Mouse (Mus musculus) intestine, embryonic 14.5 days (tissue): ENCODE measurements at regions not wholly inside any gene's neighbourhood (a gene's known extent, or its start where the extent isn't known, plus 50 kb on each side); places are given as distances from the start of the nearest gene placed in this dataset.

Experiments
- ATAC-seq: fragments of 200-750 bp; cut with Nextera tagmentation; replicated peaks from 2 replicates; pipeline ENCODE4 v1.8.0; 2017; ENCODE audit warnings: low read depth, moderate number of reproducible peaks, moderate TSS enrichment, moderate library complexity; ENCODE audit not compliant: low FRiP score, low TSS enrichment
- DNase-seq: peaks from one replicate; pipeline ENCODE4 v3.0.0-alpha.2; 2018; ENCODE audit warnings: low spot score
- H3K27ac ChIP-seq: fragments of 300-500 bp; sonication (generic); 2 replicates; pipeline ENCODE4 v1.5.1; 2014; ENCODE audit warnings: low read depth, mild to moderate bottlenecking, control low read depth
- H3K27me3 ChIP-seq: fragments of 300-500 bp; sonication (generic); replicated peaks from 2 replicates; pipeline ENCODE4 v1.6.1; 2014; ENCODE audit warnings: low read length, control low read depth; ENCODE audit not compliant: control insufficient read depth, insufficient read depth
- H3K36me3 ChIP-seq: fragments of 300-500 bp; sonication (generic); 2 replicates; pipeline ENCODE4 v1.6.1; 2014; ENCODE audit warnings: low read length, control low read depth; ENCODE audit not compliant: control insufficient read depth, insufficient read depth
- H3K4me1 ChIP-seq: fragments of 300-500 bp; sonication (generic); replicated peaks from 2 replicates; pipeline ENCODE4 v1.6.1; 2014; ENCODE audit warnings: low read length, control low read depth, mixed read lengths; ENCODE audit not compliant: control insufficient read depth, insufficient read depth
- H3K4me2 ChIP-seq: fragments of 300-500 bp; sonication (generic); 2 replicates; pipeline ENCODE4 v1.6.1; 2014; ENCODE audit warnings: low read length
- H3K4me3 ChIP-seq: fragments of 300-500 bp; sonication (generic); 2 replicates; pipeline ENCODE4 v1.5.1; 2014; ENCODE audit warnings: low read depth, low read length, control low read depth, mixed read lengths
- H3K9ac ChIP-seq: fragments of 300-500 bp; sonication (generic); 2 replicates; pipeline ENCODE4 v1.6.1; 2014; ENCODE audit warnings: mild to moderate bottlenecking, low read length
- H3K9me3 ChIP-seq: fragments of 300-500 bp; sonication (generic); 2 replicates; pipeline ENCODE4 v1.6.1; 2016; ENCODE audit warnings: low read length, control low read depth; ENCODE audit not compliant: control insufficient read depth
- WGBS: fragments of 180-500 bp; shearing (Covaris S2); extraction: QIAGEN DNeasy Blood & Tissue Kit; methylation state at CpG from one replicate; pipeline ENCODE4 v1.1.7; 2014; 5-methylcytosine and 5-hydroxymethylcytosine counted together

DNA sequence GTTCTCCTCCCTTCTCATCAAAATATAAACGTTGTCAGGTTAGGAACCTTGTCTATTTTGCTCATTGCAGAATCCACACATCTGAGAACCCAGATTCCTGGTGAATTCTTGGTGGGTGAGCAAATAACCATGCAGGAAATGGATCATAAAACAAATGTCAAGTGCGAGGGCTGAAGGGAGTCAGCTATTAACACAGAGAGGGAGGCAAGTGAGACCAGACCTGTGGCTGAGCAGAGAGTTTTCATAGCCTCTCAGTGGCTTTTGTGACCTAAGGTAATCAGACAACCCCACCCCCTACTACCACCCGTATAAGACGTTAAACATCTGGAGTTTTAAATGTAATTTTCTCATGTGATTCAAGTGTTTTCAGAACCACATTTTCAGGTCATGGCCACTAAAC, 212.7 kb upstream of the Fn1 start:
- Histone ChIP-seq H3K4me2 (no peak overlapping the region), H3K36me3 (no peaks in the 10 kb centered on the region), H3K27ac (no peak overlapping the region), H3K9ac (no peak overlapping the region), H3K4me1 (peaks cover 10% of the 10 kb centered on the region; the same call in 1 of the 2 replicates), H3K27me3 (no peaks in the 10 kb centered on the region), H3K9me3 (peaks cover 3% of the 10 kb centered on the region; the same call in 1 of the 2 replicates), H3K4me3 (no peak overlapping the region)
- WGBS = 23% methylated on average over 4 of the region's 4 CpGs
- no peak for ATAC-seq
- no peak for DNase-seq

DNA sequence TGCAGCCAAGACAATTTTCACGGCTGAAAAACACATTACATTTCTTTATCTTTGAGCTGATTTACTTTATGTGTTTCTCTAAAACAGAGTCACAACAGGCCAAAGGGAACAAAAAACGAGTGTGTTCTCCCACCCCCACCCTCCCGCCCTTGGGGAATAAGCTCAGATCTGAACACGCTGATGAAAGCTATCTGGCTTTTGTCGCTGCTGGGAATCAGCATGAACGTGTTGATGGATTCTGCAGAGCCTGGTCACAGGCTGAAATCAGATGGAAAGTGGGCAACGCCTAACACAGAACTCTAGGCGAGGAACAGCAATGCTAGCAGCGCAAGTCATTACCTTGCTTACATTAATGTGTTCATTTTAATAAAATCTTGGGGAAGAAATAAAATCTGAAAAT, 211.7 kb upstream of the Fn1 start:
- no peaks in the 10 kb centered on the region; the same call in 1 of the 2 replicates for H3K9me3 ChIP-seq
- H3K4me2 ChIP-seq = no peak overlapping the region
- WGBS = 63% methylated on average over 9 of the region's 9 CpGs
- H3K9ac ChIP-seq = no peak overlapping the region
- no peak for ATAC-seq
- DNase-seq = no peak
- H3K4me1 ChIP-seq = peaks cover 10% of the 10 kb centered on the region; the same call in 1 of the 2 replicates
- no peaks in the 10 kb centered on the region for H3K27me3 ChIP-seq
- H3K4me3 ChIP-seq = no peak overlapping the region
- H3K36me3 ChIP-seq = no peaks in the 10 kb centered on the region
- H3K27ac ChIP-seq = no peak overlapping the region

DNA sequence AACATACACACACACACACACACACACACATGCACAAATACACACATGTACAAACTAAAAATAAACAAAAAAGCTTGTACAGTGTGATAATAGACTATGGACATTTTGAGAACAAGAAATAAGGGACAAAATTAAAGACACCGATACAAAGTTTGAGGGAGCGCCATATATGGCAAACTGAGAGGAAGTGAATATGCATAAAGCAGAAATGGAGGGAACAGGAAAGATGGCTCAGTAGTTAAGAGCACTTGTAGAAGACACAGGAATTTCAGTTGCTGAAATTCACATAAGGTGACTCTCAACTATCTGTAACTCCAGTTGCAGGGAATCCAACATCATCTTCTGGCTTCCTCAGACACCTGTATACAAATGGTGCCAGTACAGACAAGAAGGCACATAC, 200.2 kb upstream of the Fn1 start:
- WGBS = 94% methylated on average over 2 of the region's 2 CpGs
- Histone ChIP-seq H3K4me3 (no peak overlapping the region), H3K4me2 (no peak overlapping the region), H3K9me3 (no peaks in the 10 kb centered on the region), H3K27ac (no peak overlapping the region), H3K27me3 (no peaks in the 10 kb centered on the region), H3K9ac (no peak overlapping the region), H3K36me3 (no peaks in the 10 kb centered on the region), H3K4me1 (no peaks in the 10 kb centered on the region)
- ATAC-seq (no peak), DNase-seq (no peak)

DNA sequence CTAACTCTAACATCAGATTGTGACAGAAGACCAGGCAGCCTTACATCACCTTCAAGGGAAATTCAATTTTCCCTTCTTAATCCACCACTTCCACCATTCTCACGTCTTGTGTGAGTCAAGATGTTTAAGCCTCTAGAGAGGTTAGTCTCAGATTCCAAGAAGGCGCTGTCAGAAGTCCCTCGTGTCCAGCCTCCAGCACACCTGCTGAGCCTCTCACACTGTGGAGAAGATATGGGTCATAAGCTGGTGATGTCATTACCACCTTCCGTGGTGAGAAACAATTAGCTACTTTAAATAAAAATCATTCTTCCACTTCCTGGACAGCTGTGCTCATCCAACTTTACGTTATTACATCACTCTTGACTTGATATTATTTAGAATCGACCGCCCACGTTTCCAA, 198.3 kb upstream of the Fn1 start:
- 61% methylated on average over 8 of the region's 8 CpGs for WGBS
- no peaks in the 10 kb centered on the region for H3K9me3 ChIP-seq
- H3K4me1 ChIP-seq = no peaks in the 10 kb centered on the region
- no peaks in the 10 kb centered on the region for H3K36me3 ChIP-seq
- ATAC-seq (no peak), DNase-seq (no peak)
- no peak overlapping the region for H3K9ac ChIP-seq
- H3K4me2 ChIP-seq = no peak overlapping the region
- no peak overlapping the region for H3K4me3 ChIP-seq
- no peaks in the 10 kb centered on the region for H3K27me3 ChIP-seq
- no peak overlapping the region for H3K27ac ChIP-seq

DNA sequence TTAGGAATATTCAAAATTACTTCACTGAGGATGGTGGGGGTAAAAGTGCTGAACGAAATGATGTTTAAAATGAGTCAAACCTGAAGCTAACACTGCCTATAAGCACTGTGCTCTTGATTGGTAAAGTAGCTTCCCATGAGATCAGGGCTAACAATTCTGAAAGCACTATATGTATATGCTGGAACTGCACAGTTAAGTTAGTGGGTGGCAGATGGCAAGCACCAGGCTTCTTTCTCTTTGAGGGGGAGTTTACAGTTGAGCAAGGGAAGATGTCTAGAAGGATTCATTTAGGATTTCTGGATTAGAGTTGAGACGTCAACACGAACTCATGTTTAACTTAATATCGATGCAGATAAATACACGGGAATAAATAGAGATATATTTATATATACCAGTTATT, 195.7 kb upstream of the Fn1 start:
- ATAC-seq (no peak), DNase-seq (no peak)
- 78% methylated on average over 5 of the region's 5 CpGs for WGBS
- H3K36me3 ChIP-seq = no peaks in the 10 kb centered on the region
- peaks cover 3% of the 10 kb centered on the region for H3K4me1 ChIP-seq
- H3K9ac ChIP-seq = no peak overlapping the region
- no peak overlapping the region for H3K27ac ChIP-seq
- no peak overlapping the region for H3K4me2 ChIP-seq
- H3K9me3 ChIP-seq = no peaks in the 10 kb centered on the region
- H3K4me3 ChIP-seq = no peak overlapping the region
- H3K27me3 ChIP-seq = no peaks in the 10 kb centered on the region

DNA sequence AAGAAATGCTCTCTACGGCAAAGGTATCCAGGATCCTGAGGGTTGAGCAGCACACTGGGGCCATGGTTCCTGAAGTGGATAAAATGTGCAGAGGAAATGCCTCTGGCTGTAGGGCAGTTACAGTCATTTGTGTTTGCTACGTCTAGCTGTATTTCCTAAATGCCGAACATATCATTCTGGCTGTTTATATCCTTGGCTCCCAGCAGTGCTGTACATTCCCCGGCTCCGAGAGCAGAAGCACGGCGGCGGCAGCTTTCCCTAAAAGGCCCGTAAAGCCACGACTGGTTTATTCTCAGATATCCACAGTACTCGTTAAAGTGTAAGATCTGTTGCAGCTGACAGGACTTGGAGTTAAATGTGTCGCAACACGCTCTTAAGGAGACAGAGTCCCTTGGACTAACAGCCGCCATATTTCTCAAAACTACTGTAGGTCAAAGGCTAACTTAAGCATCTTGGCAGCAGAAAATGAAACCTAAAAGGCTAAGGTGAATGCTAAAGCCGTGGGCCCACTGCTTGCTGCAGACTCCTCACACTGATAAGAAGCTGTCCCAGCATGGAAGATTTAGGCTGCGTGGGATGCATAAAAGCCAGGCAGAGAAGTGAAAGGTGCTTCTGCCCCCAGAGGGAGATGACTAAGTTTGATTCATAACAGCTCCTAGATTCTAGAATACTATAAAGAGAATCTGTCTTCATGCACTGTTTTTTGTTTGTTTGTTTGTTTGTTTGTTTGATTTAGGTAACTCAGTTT, 192.1 kb upstream of the Fn1 start:
- WGBS = 27% methylated on average over 16 of the region's 16 CpGs
- Histone ChIP-seq H3K4me1 (peaks cover 3% of the 10 kb centered on the region), H3K9me3 (no peaks in the 10 kb centered on the region), H3K27ac (peak overlapping the region; percentile 69), H3K36me3 (no peaks in the 10 kb centered on the region), H3K4me3 (0 out of 2 replicates have a peak overlapping the region, but pooled peaks have one; percentile 3), H3K27me3 (no peaks in the 10 kb centered on the region), H3K9ac (no peak overlapping the region), H3K4me2 (peak overlapping the region; percentile 35; the same call in 1 of the 2 replicates)
- peak; percentile 62 for DNase-seq
- no peak for ATAC-seq

DNA sequence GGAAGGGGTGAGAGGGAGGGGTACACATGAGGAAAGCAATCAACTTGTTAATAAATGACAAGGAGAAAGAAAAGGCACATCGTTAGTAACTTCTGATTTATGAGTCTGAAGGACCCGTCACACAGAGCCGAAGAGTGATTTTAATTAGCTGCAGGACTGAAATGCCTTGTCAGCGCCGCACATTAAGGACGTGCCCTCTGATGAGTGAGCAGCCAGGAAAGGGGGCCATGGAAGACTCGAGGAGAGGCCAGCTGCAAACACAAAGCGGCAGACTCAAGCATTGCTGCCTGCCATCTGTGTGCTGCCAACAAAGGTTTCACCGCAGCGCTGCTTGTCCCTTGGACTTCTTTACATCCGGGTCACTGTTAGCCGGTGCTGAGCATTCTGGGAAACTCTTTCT, 184.8 kb upstream of the Fn1 start:
- 0 out of 2 replicates have a peak, but pooled peaks cover 2% of the 10 kb centered on the region for H3K4me1 ChIP-seq
- peak overlapping the region; percentile 28; the same call in 1 of the 2 replicates for H3K4me2 ChIP-seq
- no peak overlapping the region for H3K4me3 ChIP-seq
- DNase-seq = peak; percentile 64
- 0 out of 2 replicates have a peak, but pooled peaks cover 2% of the 10 kb centered on the region for H3K9me3 ChIP-seq
- H3K27me3 ChIP-seq = no peaks in the 10 kb centered on the region
- peak; percentile 83 for ATAC-seq
- H3K36me3 ChIP-seq = no peaks in the 10 kb centered on the region
- no peak overlapping the region for H3K9ac ChIP-seq
- H3K27ac ChIP-seq = peak overlapping the region; percentile 70
- WGBS = 34% methylated on average over 12 of the region's 12 CpGs

DNA sequence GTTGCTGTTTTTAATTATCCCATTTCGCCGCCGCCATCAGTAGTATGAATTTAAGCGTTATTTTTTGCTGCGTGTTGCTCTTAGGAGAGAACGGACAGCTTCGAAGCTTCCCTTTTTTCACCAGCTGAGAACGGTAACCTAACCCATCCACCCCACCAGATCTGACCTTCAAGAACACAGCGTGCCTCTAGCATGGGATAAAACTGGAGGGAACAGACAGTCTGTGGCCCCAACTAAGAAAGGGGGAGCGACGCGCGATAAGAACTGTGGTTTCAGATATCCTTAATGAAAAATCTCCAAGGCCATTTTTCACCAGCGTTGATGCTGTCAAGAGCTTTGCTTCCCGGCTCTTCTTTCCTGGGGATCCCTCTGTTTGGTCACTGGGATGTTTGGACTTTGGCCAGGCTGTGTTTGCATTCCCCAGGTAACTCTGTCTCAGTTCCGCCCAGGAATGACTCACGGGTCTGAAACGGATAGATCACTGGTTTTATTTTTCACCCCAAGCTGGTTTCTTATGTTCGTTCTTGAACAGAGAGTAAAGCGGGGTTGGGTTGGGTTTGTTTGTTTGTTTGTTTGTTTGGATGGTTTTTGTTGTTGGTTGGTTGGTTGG, 184.1 kb upstream of the Fn1 start:
- Histone ChIP-seq H3K27ac (peak overlapping the region; percentile 70), H3K27me3 (no peaks in the 10 kb centered on the region), H3K9ac (no peak overlapping the region), H3K36me3 (no peaks in the 10 kb centered on the region), H3K4me2 (peak overlapping the region; percentile 28), H3K4me3 (no peak overlapping the region), H3K4me1 (0 out of 2 replicates have a peak, but pooled peaks cover 2% of the 10 kb centered on the region), H3K9me3 (0 out of 2 replicates have a peak, but pooled peaks cover 2% of the 10 kb centered on the region)
- peak; percentile 63 for DNase-seq
- WGBS = 54% methylated on average over 20 of the region's 20 CpGs
- ATAC-seq = peak; percentile 91
